Mouse (Mus musculus): ENCODE measurements at regions not wholly inside any gene's neighbourhood (a gene's known extent, or its start where the extent isn't known, plus 50 kb on each side); places are given as distances from the start of the nearest gene placed in this dataset.

GRCm38 (mm10) chr13:69250334-69251129 is 251.2 kb upstream of the Adcy2 start:
- TF ChIP-seq CTCF (IDR thresholded peaks at IDR 0.05; ENCODE audit: borderline replicate concordance, extremely low read depth, insufficient read depth, insufficient read length) = no peak
- no peak for TF ChIP-seq POLR2A (IDR thresholded peaks at IDR 0.05; ENCODE audit: borderline replicate concordance, extremely low read depth, insufficient read depth, insufficient read length, poor library complexity, severe bottlenecking)

Data from brain, embryonic 14.5 days (tissue).